Mouse (Mus musculus) layer of hippocampus, postnatal 14 days (tissue): Measurements from ENCODE around the gene Aktip. TPM values are rescaled to one million over a fixed set of nuclear protein-coding genes. Genes with fewer than 3 reads are reported as not detected.

ENCODE experiments used
- DNase-seq, 2 experiments: peaks; one replicate each; pipeline ENCODE4 v3.0.0; 2021 to 2022; ENCODE audit warnings: low spot score in 2 of 2, mixed read lengths in 1 of 2
- total RNA-seq, 2 experiments: library from RNA; stranded (reverse); gene quantifications; 2 replicates each; pipeline ENCODE4 v1.2.3; 2021

Gene Aktip
- total RNA-seq, 2 experiments from 2014 or later: 62.6 to 65.3 TPM

GRCm38 (mm10) chr8:91194081-91194480, 5.7 kb downstream of the Aktip start:
- DNase-seq: no peak

GRCm38 (mm10) chr8:91192941-91193340, 6.8 kb downstream of the Aktip start:
- no peak for DNase-seq

GRCm38 (mm10) chr8:91190816-91191340, 8.9 kb downstream of the Aktip start:
- DNase-seq: peak; percentile 56 to 66

- DNase-seq: no peak
Measured at GRCm38 (mm10) chr8:91188152-91188551, 11.6 kb downstream of the Aktip start.

GRCm38 (mm10) chr8:91186372-91186771, 13.4 kb downstream of the Aktip start:
- DNase-seq: no peak

- no peak for DNase-seq
Measured at GRCm38 (mm10) chr8:91177708-91178107, 22.1 kb downstream of the Aktip start.

- DNase-seq: no peak
Measured at GRCm38 (mm10) chr8:91176176-91176575, 23.6 kb downstream of the Aktip start.

- no peak for DNase-seq
Measured at GRCm38 (mm10) chr8:91171605-91172004, 28.2 kb downstream of the Aktip start.

GRCm38 (mm10) chr8:91170914-91171313, 28.9 kb downstream of the Aktip start:
- DNase-seq: peak; percentile 24 to 69

- DNase-seq: no peak
Measured at GRCm38 (mm10) chr8:91170152-91170551, 29.6 kb downstream of the Aktip start.

GRCm38 (mm10) chr8:91159959-91160800, 39.6 kb downstream of the Aktip start:
- DNase-seq: peak in 1 of 2 experiments; percentile 24

- no peak for DNase-seq
Measured at GRCm38 (mm10) chr8:91158617-91159016, 41.2 kb downstream of the Aktip start.

- no peak for DNase-seq
Measured at GRCm38 (mm10) chr8:91154564-91154963, 45.2 kb downstream of the Aktip start.

GRCm38 (mm10) chr8:91153831-91154230, 45.9 kb downstream of the Aktip start:
- no peak for DNase-seq

GRCm38 (mm10) chr8:91151531-91151930, 48.2 kb downstream of the Aktip start:
- DNase-seq: no peak

- no peak for DNase-seq
Measured at GRCm38 (mm10) chr8:91149298-91149697, 50.5 kb downstream of the Aktip start.

- no peak for DNase-seq
Measured at GRCm38 (mm10) chr8:91148643-91149178, 51.1 kb downstream of the Aktip start.

GRCm38 (mm10) chr8:91147715-91148114, 52.1 kb downstream of the Aktip start:
- peak; percentile 46 to 52 for DNase-seq

- DNase-seq: no peak
Measured at GRCm38 (mm10) chr8:91140828-91141227, 58.9 kb downstream of the Aktip start.

- DNase-seq: no peak
Measured at GRCm38 (mm10) chr8:91135308-91136181, 64.2 kb downstream of the Aktip start.

GRCm38 (mm10) chr8:91134659-91135058, 65.1 kb downstream of the Aktip start:
- DNase-seq: peak in 1 of 2 experiments; percentile 28
